Mouse (Mus musculus): ENCODE data around the gene Pa2g4. TPM values are rescaled to one million over a fixed set of nuclear protein-coding genes. Genes with fewer than 3 reads are reported as not detected.

The Pa2g4 gene
- polyA plus RNA-seq, 1 experiment from 2014 or later = 125 TPM

- peaks cover 31% of the 10 kb centered on the region for H3K4me1 ChIP-seq
- H3K9ac ChIP-seq = peak within 1 kb of the TSS; percentile 99
- peaks cover 34% of the 10 kb centered on the region for H3K36me3 ChIP-seq
- peak within 1 kb of the TSS; percentile 97 for H3K27ac ChIP-seq (replicated peaks)
- WGBS = under 1% methylated on average over 49 of the region's 50 CpGs
- H3K4me3 ChIP-seq = peak within 1 kb of the TSS; percentile 83
- no peaks in the 10 kb centered on the region for H3K9me3 ChIP-seq
- H3K4me2 ChIP-seq = peak within 1 kb of the TSS; percentile 93
- ATAC-seq (ENCODE audit: extremely low read depth, insufficient number of reproducible peaks, low FRiP score, low TSS enrichment) = peak; percentile 87
- H3K27me3 ChIP-seq (replicated peaks) = no peaks in the 10 kb centered on the region
These were observed 18.3 kb downstream of the Pa2g4 start, which contains the start of gene Zc3h10 for GRCm38 (mm10) chr10:128547361-128548032. Gene Zc3h10 (minus strand): TSS chr10:128547774.

GRCm38 (mm10) chr10:128546787-128547186 lies 19.0 kb downstream of the Pa2g4 start:
- Histone ChIP-seq H3K4me3 (peak overlapping the region; percentile 83), H3K4me1 (peaks cover 31% of the 10 kb centered on the region), H3K27me3 (replicated peaks) (no peaks in the 10 kb centered on the region), H3K27ac (replicated peaks) (peak overlapping the region; percentile 96), H3K9ac (peak overlapping the region; percentile 99), H3K4me2 (peak overlapping the region; percentile 93), H3K36me3 (peaks cover 40% of the 10 kb centered on the region), H3K9me3 (no peaks in the 10 kb centered on the region)
- WGBS = 14% methylated on average over 7 of the region's 7 CpGs
- ATAC-seq (ENCODE audit: extremely low read depth, insufficient number of reproducible peaks, low FRiP score, low TSS enrichment) = no peak

GRCm38 (mm10) chr10:128546361-128546760 lies 19.4 kb downstream of the Pa2g4 start:
- peak overlapping the region; percentile 83 for H3K4me3 ChIP-seq
- H3K4me1 ChIP-seq = peaks cover 31% of the 10 kb centered on the region
- no peak for ATAC-seq (ENCODE audit: extremely low read depth, insufficient number of reproducible peaks, low FRiP score, low TSS enrichment)
- H3K36me3 ChIP-seq = peaks cover 43% of the 10 kb centered on the region
- peak overlapping the region; percentile 99 for H3K9ac ChIP-seq
- WGBS = 7% methylated on average over 4 of the region's 4 CpGs
- H3K4me2 ChIP-seq = peak overlapping the region; percentile 93
- H3K9me3 ChIP-seq = no peaks in the 10 kb centered on the region
- peak overlapping the region; percentile 96 for H3K27ac ChIP-seq (replicated peaks)
- H3K27me3 ChIP-seq (replicated peaks) = no peaks in the 10 kb centered on the region

DNA sequence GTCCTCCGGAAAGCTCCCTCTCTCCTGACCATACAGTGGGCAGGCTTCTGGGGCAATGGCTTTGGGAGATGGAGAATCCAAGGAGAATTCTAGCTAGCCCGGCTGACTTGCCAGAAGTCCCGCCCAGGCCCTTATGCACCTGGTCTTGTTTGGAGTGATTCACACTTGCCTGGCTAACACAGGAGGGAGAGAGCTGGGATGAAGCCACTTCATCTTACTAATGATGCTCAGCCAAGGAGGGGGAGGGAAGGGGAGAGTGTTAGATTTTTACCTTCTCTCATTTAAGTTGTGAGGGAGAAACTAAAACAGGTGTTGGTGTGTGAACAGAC lies 20.3 kb downstream of the Pa2g4 start:
- 82% methylated on average over 3 of the region's 3 CpGs for WGBS
- Histone ChIP-seq H3K4me1 (peaks cover 31% of the 10 kb centered on the region), H3K27me3 (replicated peaks) (no peaks in the 10 kb centered on the region), H3K4me2 (no peak overlapping the region), H3K9ac (peak overlapping the region; percentile 42; the same call in 1 of the 2 replicates), H3K4me3 (no peak overlapping the region), H3K27ac (replicated peaks) (no peak overlapping the region), H3K36me3 (peaks cover 49% of the 10 kb centered on the region), H3K9me3 (no peaks in the 10 kb centered on the region)
- ATAC-seq (ENCODE audit: extremely low read depth, insufficient number of reproducible peaks, low FRiP score, low TSS enrichment) = no peak

DNA sequence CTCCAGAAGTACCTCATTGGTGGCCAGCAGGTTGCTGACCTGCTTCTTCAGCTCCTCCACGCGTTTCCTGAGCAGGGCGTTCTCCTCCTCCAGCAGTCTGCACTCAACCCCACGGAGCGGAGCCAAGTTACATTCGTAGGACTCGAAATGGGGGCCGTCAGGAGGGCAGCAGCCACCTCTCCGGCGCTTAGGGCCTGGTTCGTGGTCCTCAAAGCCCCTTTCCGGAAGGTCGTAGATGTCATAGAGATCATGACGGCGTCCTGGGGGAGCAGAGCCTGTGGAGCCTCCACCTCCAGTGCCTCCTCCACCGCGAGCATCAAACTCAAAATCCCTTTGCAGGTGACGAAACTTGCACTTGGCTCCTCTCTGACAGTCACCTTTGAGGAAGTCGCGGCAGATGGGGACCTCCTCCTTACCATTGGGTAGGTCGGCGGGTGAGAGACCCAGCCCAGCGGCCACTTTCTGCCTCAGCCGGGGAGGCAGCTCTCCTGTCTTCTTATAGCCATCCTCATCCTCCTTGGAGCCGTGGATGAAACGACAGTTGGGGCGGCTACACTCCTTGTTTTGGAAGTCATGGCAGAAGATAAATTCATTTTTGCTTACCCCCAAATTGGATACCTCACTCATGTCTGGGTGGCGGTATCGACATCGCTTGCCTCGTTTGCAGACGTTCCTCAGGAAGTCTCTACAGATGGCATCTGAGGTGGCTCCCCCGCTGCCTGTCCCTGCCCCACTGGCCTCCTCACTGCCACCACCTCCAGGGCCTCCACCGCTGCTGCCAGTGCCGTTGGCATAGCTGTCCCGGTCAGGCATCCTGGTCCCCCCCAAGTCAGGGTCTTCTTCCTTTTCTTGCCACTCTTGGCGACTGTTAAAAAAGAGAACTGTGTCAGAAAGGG lies 20.9 kb downstream of the Pa2g4 start:
- Histone ChIP-seq H3K36me3 (peaks cover 49% of the 10 kb centered on the region), H3K27me3 (replicated peaks) (no peaks in the 10 kb centered on the region), H3K4me1 (peaks cover 31% of the 10 kb centered on the region), H3K9ac (peak overlapping the region; percentile 42; the same call in 1 of the 2 replicates), H3K27ac (replicated peaks) (no peak overlapping the region), H3K9me3 (no peaks in the 10 kb centered on the region), H3K4me2 (no peak overlapping the region), H3K4me3 (no peak overlapping the region)
- whole genome bisulfite sequencing = 91% methylated on average over 37 of the region's 37 CpGs
- no peak for ATAC-seq (ENCODE audit: extremely low read depth, insufficient number of reproducible peaks, low FRiP score, low TSS enrichment)

DNA sequence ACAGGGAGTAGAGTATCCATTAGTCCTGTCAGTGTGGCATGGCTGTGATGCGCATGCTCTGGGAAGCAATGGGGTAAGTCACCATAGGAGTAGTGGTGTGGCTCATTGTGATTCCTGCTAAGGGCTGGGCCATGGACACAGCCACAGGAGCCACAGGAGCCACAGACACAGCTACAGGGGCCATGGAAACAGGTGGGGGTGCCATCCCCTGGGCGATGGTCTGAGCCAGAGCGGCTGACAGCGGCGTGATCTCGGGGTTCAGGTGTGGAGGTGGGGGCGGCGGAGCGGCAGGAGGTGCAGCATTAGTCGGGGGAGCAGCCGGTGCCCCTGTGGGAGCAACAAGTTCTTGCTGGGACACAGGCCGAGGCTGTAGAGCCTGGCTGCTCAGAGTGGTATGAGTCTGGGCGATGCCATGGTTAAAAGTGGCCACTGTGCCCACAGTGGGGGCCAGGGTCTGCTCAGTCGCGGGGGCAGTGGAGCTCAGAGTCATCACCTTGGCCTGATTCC lies 21.6 kb downstream of the Pa2g4 start:
- H3K36me3 ChIP-seq = peaks cover 49% of the 10 kb centered on the region
- 95% methylated on average over 15 of the region's 15 CpGs for WGBS
- H3K27ac ChIP-seq (replicated peaks) = no peak overlapping the region
- H3K27me3 ChIP-seq (replicated peaks) = no peaks in the 10 kb centered on the region
- no peak overlapping the region for H3K4me2 ChIP-seq
- H3K9ac ChIP-seq = no peak overlapping the region
- no peak overlapping the region for H3K4me3 ChIP-seq
- no peak for ATAC-seq (ENCODE audit: extremely low read depth, insufficient number of reproducible peaks, low FRiP score, low TSS enrichment)
- H3K9me3 ChIP-seq = no peaks in the 10 kb centered on the region
- H3K4me1 ChIP-seq = peaks cover 28% of the 10 kb centered on the region

- 39% methylated on average over 2 of the region's 2 CpGs for WGBS
These were observed 22.7 kb downstream of the Pa2g4 start for GRCm38 (mm10) chr10:128543100-128543499.

DNA sequence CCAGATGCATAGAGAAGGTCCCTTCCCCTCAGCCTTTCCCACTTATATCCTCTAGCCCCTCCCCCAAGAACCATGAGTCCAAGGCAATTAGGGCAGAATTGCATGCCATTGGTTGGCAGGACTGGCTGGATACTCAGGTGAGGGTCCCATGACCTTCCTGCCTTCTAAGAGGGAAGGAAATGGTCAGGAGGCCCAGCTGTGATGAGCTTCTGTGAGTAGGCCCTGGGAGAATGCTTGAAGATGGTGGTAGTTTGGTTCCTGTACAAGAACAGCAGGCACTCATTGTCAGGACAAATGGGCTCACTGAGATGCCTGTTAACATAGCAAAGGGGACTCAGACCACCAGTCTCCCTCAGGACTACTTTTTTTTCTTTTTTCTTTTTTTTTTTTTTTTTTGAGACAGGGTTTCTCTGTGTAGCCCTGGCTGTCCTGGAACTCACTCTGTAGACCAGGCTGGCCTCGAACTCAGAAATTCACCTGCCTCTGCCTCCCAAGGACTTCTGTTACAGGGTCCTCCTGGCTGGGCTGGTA lies 27.4 kb downstream of the Pa2g4 start:
- Histone ChIP-seq H3K4me2 (no peak overlapping the region), H3K4me3 (no peak overlapping the region), H3K4me1 (peaks cover 16% of the 10 kb centered on the region), H3K9me3 (no peaks in the 10 kb centered on the region), H3K27me3 (replicated peaks) (no peaks in the 10 kb centered on the region), H3K36me3 (peaks cover 24% of the 10 kb centered on the region), H3K9ac (no peak overlapping the region), H3K27ac (replicated peaks) (no peak overlapping the region)
- no peak for ATAC-seq (ENCODE audit: extremely low read depth, insufficient number of reproducible peaks, low FRiP score, low TSS enrichment)
- 75% methylated on average over 1 of the region's 1 CpGs for WGBS

More at GRCm38 (mm10) chr10:128543100-128543499, 22.7 kb downstream of the Pa2g4 start:
- Histone ChIP-seq H3K4me2 (no peak overlapping the region), H3K36me3 (peaks cover 49% of the 10 kb centered on the region), H3K27ac (replicated peaks) (no peak overlapping the region), H3K9me3 (no peaks in the 10 kb centered on the region), H3K27me3 (replicated peaks) (no peaks in the 10 kb centered on the region), H3K9ac (peak overlapping the region; percentile 20; the same call in 1 of the 2 replicates), H3K4me3 (no peak overlapping the region), H3K4me1 (peaks cover 28% of the 10 kb centered on the region)
- ATAC-seq (ENCODE audit: extremely low read depth, insufficient number of reproducible peaks, low FRiP score, low TSS enrichment) = no peak

GRCm38 (mm10) chr10:128536266-128536940 lies 29.4 kb downstream of the Pa2g4 start:
- peak; percentile 75 for ATAC-seq (ENCODE audit: extremely low read depth, insufficient number of reproducible peaks, low FRiP score, low TSS enrichment)
- Histone ChIP-seq H3K4me1 (peaks cover 9% of the 10 kb centered on the region; the same call in 1 of the 2 replicates), H3K4me3 (peak overlapping the region; percentile 21), H3K9ac (peak overlapping the region; percentile 61; the same call in 1 of the 2 replicates), H3K27me3 (replicated peaks) (no peaks in the 10 kb centered on the region), H3K9me3 (no peaks in the 10 kb centered on the region), H3K27ac (replicated peaks) (no peak overlapping the region; the same call in 1 of the 2 replicates), H3K36me3 (peaks cover 6% of the 10 kb centered on the region), H3K4me2 (peak overlapping the region; percentile 62)
- 13% methylated on average over 18 of the region's 18 CpGs for WGBS

GRCm38 (mm10) chr10:128535624-128536265 lies 30.0 kb downstream of the Pa2g4 start:
- Histone ChIP-seq H3K27ac (replicated peaks) (no peak overlapping the region; the same call in 1 of the 2 replicates), H3K4me2 (peak overlapping the region; percentile 62), H3K4me3 (peak overlapping the region; percentile 21), H3K4me1 (peaks cover 9% of the 10 kb centered on the region; the same call in 1 of the 2 replicates), H3K9me3 (no peaks in the 10 kb centered on the region), H3K36me3 (no peaks in the 10 kb centered on the region), H3K27me3 (replicated peaks) (no peaks in the 10 kb centered on the region), H3K9ac (peak overlapping the region; percentile 61; the same call in 1 of the 2 replicates)
- ATAC-seq (ENCODE audit: extremely low read depth, insufficient number of reproducible peaks, low FRiP score, low TSS enrichment) = no peak
- WGBS = 72% methylated on average over 4 of the region's 4 CpGs
